Mouse (Mus musculus): ENCODE measurements around the gene Fam210b.
"Not testable (repeated sequence)": the region's sequence is repeated elsewhere in the genome, so short reads cannot be mapped to it uniquely, and the experiment has no call there.

The Fam210b gene

GRCm38 (mm10) chr2:172345258-172345738, at the start of gene Fam210b:
Gene Fam210b (plus strand): TSS chr2:172345565.
- DNase-seq (ENCODE audit: low read depth): peak; percentile 95

DNA sequence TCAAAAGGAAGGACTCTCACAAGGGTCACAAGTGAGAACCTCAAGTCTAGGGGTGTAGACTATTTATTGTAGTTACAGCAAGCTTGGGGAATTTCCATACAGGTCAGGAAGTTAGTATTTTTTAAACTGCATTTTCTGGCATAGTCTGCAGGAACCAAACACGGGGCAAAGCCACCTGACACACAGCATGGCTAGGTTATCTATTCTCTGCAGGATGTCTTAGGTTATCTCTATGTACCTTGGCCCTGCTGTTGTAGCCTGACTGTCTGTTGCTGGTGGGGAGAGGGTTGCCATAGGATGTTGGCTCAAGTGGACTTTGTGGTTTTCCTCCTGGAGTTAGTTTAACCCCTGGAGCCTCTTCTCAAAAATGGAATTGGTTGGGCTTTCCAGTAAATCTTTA, 47.3 kb upstream of the Fam210b start:
- no peak for DNase-seq (ENCODE audit: low read depth)

- no peak for DNase-seq (ENCODE audit: low read depth)
Observed at GRCm38 (mm10) chr2:172298542-172298941, 46.8 kb upstream of the Fam210b start.

- DNase-seq (ENCODE audit: low read depth): no peak
Observed at GRCm38 (mm10) chr2:172299126-172299921, 46.0 kb upstream of the Fam210b start.

- no peak for DNase-seq (ENCODE audit: low read depth)
Observed at GRCm38 (mm10) chr2:172302396-172302795, 43.0 kb upstream of the Fam210b start.

DNA sequence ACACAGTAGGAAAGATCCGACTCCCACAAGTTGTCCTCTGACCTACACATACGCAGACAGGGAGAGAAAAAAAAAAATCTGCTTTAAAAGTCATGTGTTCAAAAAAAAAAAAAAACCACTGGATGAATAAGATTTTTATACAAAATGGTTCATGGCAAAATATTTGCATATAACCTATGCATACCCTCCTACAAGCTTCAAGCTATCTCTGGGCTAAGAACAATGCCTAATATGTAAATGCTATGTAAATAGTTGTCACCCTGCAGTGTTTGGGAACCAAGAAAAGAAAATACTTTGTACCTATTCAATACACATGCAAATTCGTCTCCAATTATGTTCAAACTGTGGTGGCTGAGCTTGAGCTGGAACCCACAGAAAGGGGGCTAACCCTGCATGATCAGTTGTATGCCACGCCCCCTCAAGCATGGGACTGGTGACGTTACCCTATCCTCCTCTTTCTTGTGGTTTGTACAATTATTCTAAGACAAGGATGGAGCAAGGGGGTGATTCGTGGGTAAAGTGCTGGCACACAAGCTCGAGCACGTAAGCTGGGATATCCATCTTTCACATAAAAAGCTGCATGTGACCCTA, 41.2 kb upstream of the Fam210b start:
- no peak for DNase-seq (ENCODE audit: low read depth)

DNA sequence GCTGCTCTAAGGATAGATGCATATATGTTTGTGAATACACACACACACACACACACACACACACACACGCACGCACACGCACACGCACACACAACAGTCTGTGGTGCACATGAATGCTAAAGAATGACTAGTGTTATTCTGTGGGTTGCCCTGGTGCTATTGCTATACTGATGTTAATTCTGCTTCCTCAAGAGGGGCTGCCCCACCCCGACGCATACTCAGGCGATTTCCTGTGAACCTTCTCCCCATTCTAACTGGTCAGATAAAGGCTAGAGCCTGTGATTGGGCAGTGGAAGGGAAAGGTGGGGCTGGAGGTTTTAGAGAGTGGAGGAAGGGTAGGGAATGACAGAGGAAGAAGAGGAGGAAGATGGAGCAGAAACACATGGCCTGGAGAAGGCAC, 39.8 kb upstream of the Fam210b start:
- DNase-seq (ENCODE audit: low read depth): not testable (repeated sequence)

DNA sequence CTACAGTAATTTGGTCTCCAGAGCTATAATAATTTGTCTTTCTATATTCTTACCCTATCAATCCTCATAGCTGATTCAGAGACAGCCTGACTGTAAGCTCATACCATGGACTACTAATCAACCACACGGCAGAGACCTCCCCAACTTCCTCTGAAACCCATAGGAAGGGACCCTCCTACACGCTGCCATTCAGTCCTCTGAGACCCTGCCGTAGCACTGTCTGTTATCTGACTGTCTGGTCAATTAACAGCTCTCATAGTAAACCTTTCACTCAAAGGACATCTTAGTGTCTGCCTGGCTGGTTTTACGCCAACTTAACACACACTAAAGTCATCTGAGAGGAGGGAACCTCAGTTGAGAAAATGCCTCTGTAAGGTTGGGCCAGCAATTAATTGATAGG, 38.8 kb upstream of the Fam210b start:
- DNase-seq (ENCODE audit: low read depth): no peak

DNA sequence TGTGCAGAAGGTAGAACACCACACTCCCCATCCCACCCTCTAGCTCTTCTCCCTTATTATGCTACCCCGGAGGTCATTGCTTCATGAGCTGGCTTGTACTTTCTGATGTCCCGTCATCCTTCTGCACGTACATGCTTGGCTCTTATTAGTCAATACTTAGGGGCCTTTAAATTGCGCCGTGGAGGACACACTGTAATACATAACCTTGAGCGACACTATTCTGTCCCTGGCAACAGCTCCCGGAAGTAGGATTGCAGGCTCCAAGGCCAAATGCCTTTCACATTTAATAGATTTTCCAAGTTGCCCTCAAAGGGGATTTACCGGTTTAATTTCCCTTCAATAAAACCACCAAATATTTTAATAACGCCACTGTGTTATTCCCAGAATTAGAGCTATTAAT, 33.6 kb upstream of the Fam210b start:
- no peak for DNase-seq (ENCODE audit: low read depth)

DNA sequence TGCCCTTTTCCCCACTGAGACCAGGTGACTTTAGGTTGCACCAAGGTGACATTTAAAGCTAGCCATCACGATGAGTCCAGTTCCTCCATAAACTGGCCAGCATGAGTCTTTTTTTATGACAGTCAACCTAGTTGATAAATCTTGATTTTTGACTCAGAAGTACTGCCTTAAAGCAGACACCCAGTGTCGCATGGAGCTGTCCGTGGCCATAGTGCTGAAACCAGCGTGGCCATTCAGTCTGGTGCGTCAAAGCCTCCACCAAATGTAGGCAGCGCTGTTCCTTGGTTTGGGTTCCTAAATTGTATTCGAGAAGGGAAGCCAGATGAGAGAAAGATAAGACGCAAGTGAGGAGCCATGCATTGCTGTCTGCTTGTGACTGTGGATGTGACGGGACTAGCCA, 24.5 kb upstream of the Fam210b start:
- DNase-seq (ENCODE audit: low read depth): peak; percentile 7

DNA sequence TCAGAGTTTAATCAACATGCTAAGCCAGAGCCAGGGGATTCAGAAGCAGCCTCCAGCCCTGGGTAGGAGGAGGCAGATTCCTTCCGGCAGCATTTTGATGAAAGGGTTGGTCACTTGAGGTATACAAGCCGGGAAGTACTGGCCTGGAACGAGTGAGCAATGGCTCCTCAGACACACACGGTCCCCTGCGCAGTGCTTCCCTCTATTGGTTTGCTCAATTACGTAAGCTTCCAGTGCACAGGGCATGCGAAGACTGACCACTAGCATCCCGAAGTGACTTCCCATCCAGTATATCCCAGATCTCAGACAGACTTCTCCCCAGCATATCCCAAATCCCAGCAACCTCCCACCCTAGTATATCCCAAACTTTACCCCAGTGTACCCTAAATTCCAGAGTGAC, 17.1 kb upstream of the Fam210b start:
- DNase-seq (ENCODE audit: low read depth): no peak

- peak; percentile 17 for DNase-seq (ENCODE audit: low read depth)
Observed at GRCm38 (mm10) chr2:172329179-172329578, 16.2 kb upstream of the Fam210b start.

DNA sequence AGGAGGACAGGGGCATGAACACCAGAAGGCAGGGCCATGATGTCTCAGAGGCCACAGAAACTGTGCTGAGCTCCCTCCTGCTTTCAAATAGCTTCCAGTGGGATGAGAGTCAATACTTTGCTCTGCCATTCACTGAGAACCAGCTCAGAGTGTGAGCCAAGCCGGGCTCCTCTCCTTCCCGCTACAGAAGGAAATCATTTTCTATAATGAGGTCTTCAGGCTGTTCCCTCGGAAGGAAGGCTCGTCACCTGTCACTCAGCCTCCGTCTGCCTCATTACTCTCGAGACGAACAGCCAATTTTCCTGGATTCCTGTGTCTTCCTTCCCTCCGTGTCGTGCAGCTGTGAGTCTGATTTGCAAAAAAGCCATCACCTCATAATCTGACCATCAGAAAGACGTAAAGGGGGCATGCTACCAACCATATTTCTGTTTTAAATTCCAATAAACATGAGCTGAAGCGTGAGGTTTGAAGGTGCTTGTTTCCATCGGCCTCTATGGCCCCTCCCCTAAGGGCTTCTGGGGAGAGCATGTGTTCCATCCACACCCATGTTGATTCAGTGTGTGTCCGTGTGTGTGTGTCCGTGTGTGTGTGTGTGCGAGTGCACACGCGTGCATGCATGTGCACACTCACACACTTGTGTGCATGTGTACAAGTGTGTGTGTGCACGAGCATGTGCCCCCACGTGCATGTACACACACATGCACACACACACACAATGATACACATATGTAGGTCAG, 7.0 kb upstream of the Fam210b start:
- DNase-seq (ENCODE audit: low read depth): no peak

DNA sequence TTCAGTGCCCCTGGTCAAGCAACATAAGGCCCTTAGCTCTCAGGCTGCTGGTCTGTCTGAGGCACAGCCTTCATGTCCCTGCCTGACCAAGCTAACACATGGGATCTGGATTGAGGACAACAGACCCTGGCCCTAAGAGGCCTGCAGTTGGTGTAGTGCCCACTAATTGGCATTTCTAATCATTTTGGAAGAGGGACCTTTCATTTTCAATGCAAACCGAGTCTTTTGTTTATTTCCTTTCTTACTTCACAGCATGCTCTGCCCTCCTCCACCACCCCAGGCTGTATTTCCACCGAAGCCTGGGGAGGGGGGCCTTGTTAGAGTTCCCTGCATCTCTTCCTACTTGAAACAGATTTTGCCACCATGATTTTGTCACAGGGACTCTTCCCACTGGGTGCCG, 4.4 kb upstream of the Fam210b start:
- no peak for DNase-seq (ENCODE audit: low read depth)

- DNase-seq (ENCODE audit: low read depth): no peak
Observed at GRCm38 (mm10) chr2:172341606-172342005, 3.8 kb upstream of the Fam210b start.

GRCm38 (mm10) chr2:172343751-172344150, 1.6 kb upstream of the Fam210b start:
- DNase-seq (ENCODE audit: low read depth): no peak

GRCm38 (mm10) chr2:172344669-172345068, 696 bp upstream of the Fam210b start:
- no peak for DNase-seq (ENCODE audit: low read depth)

DNA sequence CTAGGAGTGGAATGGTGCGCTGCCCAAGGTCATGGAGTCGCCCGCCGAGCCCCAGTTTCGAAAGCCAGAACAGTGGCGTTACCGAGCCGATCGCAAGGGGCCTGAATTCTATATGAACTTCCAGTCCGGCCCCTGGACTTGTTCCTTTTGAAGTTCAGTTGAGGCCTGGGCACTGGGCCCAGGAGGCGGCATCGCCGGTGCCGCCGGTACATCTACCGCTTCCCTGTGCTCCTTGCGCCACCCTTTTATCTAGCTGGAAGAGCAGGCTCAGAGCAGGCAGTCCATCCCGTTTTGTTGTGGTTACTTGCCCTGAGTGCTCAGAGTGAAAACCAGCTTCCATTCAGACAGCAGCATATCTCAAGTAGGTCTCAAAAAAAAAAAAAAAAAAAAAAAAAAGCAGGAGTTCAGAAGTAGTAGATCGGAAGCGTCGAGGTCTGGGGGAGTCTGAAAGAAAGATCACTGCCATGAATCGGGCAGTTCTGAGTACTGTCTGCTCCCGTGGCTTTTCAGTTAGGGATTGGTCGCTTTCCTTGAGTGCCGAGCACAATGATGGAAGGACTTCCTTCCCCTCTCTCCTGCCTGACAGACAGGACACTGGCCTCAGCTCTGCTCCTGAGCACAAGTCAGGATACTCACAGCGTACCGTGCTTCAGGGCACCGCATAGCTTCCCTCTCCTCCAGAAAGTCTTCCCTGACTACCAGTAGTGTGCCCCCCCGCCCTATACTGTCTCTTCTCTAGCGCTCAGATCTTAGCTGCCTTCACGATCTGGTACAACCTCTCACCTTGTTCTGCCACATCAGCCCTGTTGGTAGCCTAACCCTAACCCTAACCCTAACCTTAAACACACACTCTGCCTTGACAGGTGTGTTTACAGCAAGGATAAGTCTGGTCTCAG, 917 bp downstream of the Fam210b start:
- DNase-seq (ENCODE audit: low read depth): peak; percentile 42

GRCm38 (mm10) chr2:172346933-172347611, 1.7 kb downstream of the Fam210b start:
- DNase-seq (ENCODE audit: low read depth): no peak

GRCm38 (mm10) chr2:172348297-172348950, 3.1 kb downstream of the Fam210b start:
- no peak for DNase-seq (ENCODE audit: low read depth)

DNA sequence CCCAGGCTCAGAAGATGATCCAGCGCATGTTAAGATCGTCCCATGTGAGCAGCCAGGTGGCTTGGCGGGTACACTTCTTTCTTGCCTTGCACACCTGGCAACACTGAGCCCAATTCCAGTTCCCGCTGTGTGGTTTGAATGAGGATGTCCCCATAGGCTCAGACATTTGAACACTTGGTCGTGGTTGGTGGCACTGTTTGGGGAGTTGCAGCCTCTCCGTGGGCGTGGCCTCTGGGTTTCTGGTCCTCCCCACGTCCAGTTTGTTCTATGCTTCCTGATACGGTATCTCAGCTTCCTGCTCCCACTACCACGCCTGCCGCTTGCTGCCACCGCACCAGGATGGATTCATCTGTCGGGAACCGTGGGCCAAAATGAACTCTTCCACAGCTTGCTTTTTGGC, 4.4 kb downstream of the Fam210b start:
- DNase-seq (ENCODE audit: low read depth): no peak

Data from 416B (cell line).